ENCODE assay signal across 8 mouse cellular contexts in the genomic region with DNA sequence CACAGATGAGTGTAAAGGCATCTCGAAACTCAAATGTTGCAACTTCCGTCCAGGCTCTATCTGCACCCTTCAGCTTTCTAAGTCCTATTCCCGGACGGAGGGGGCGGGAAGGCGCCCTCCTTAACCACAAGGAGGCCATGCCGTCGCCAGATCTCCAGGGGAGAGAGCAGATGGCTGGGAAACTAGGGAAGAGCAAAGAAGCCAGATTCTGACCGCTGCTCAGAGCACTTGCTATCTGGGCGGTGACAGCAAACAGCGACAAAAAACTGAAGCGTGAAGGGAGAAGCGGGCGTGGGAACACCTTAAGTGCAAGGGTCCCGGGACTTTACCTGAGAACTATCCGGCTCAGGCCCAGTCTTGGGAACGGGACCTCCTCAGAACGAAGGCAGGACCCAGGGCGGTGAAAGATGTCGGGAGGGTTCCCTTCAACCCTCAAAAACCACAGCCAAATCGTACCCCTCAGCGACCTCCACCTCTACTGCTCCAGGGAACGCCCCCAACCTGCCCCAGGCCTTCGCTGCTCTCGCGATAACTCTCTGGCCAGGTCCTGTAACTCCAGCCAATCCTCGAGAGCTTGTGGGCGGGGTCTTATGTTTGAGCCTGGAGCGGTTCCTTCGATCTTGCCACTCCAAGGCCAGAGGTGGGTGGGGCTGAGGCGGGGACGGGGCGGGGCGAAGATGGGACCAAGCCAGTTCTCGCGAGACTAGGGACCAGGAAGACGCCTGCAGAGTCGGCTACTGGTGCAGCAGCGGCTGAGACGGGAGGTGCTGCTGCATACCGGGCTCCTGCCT. TPM values are rescaled to one million over a fixed set of nuclear protein-coding genes. Genes with fewer than 3 reads are reported as not detected.
A peak's percentile ranks its signal among the peaks of the same experiment; 100 is the strongest.
DNase-seq lines count a peak whose midpoint lies in the region; ATAC-seq and TF ChIP-seq lines count a peak whose summit lies in the region.

Gene Pign (minus strand): TSS at position 507 of the 791 bp plus-strand sequence.
Gene Relch (plus strand): TSS at position 691 of the 791 bp plus-strand sequence.

- H3K4me2 ChIP-seq in forebrain, embryonic 12.5 days = peak within 1 kb of the TSS; percentile 88
- peak within 1 kb of the TSS; percentile 95 for H3K4me2 ChIP-seq in heart, postnatal 0 days (ENCODE audit: low read depth, low read length)
- peak within 1 kb of the TSS; percentile 89 for H3K4me2 ChIP-seq in liver, embryonic 16.5 days (ENCODE audit: low read depth, low read length)
- H3K4me2 ChIP-seq in neural tube, embryonic 13.5 days = peak within 1 kb of the TSS; percentile 82

- no peaks in the 10 kb centered on the region for H3K9me3 ChIP-seq in E14TG2a.4 (ENCODE audit: low read length)
- H3K9me3 ChIP-seq in forebrain, embryonic 12.5 days = no peaks in the 10 kb centered on the region
- no peaks in the 10 kb centered on the region for H3K9me3 ChIP-seq in heart, postnatal 0 days (replicated peaks; ENCODE audit: control insufficient read depth, low read length)
- H3K9me3 ChIP-seq in liver, embryonic 16.5 days (replicated peaks; ENCODE audit: control insufficient read depth, low read length) = no peaks in the 10 kb centered on the region
- no peaks in the 10 kb centered on the region for H3K9me3 ChIP-seq in neural tube, embryonic 13.5 days

- WGBS in forebrain, embryonic 12.5 days = under 1% methylated on average over 41 of the region's 41 CpGs
- WGBS in heart, postnatal 0 days = under 1% methylated on average over 41 of the region's 41 CpGs
- WGBS in liver, embryonic 16.5 days (ENCODE audit: insufficient replicate concordance) = under 1% methylated on average over 41 of the region's 41 CpGs
- under 1% methylated on average over 41 of the region's 41 CpGs for WGBS in neural tube, embryonic 13.5 days

- ATAC-seq in forebrain, embryonic 12.5 days (ENCODE audit: low FRiP score) = peak; percentile 99
- peak; percentile 99 for ATAC-seq in heart, postnatal 0 days (ENCODE audit: insufficient read depth, low read depth)
- ATAC-seq in liver, embryonic 16.5 days (ENCODE audit: low read depth) = peak; percentile 98
- ATAC-seq in neural tube, embryonic 13.5 days (ENCODE audit: low read depth) = peak; percentile 99

- peaks cover 11% of the 10 kb centered on the region for H3K36me3 ChIP-seq in E14TG2a.4 (ENCODE audit: insufficient read depth, low read length)
- peaks cover 3% of the 10 kb centered on the region; the same call in 1 of the 2 replicates for H3K36me3 ChIP-seq in forebrain, embryonic 12.5 days (replicated peaks)
- no peaks in the 10 kb centered on the region for H3K36me3 ChIP-seq in heart, postnatal 0 days (replicated peaks; ENCODE audit: control insufficient read depth, insufficient read depth, low read length)
- no peaks in the 10 kb centered on the region for H3K36me3 ChIP-seq in liver, embryonic 16.5 days (ENCODE audit: control insufficient read depth, insufficient read depth)
- H3K36me3 ChIP-seq in neural tube, embryonic 13.5 days = peaks cover 4% of the 10 kb centered on the region; the same call in 1 of the 2 replicates
- no peaks in the 10 kb centered on the region for H3K36me3 ChIP-seq in testis, adult 2 months (ENCODE audit: control insufficient read depth, insufficient read depth, low read length)

- peak; percentile 45; the same call in 1 of the 2 replicates for TF ChIP-seq EP300 in heart, postnatal 0 days (IDR thresholded peaks at IDR 0.05; ENCODE audit: low read depth)

- peak within 1 kb of the TSS; percentile 100 for H3K4me3 ChIP-seq in E14TG2a.4 (replicated peaks; ENCODE audit: low read length)
- peak within 1 kb of the TSS; percentile 92 for H3K4me3 ChIP-seq in forebrain, embryonic 12.5 days (replicated peaks)
- peak within 1 kb of the TSS; percentile 79 for H3K4me3 ChIP-seq in heart, postnatal 0 days (ENCODE audit: low read depth, low read length)
- H3K4me3 ChIP-seq in liver, embryonic 16.5 days (ENCODE audit: low read depth, low read length) = peak within 1 kb of the TSS; percentile 94
- peak within 1 kb of the TSS; percentile 88 for H3K4me3 ChIP-seq in neural tube, embryonic 13.5 days
- peak within 1 kb of the TSS; percentile 97 for H3K4me3 ChIP-seq in testis, adult 2 months (ENCODE audit: control insufficient read depth, low read depth, low read length)

- no peaks in the 10 kb centered on the region for H3K27me3 ChIP-seq in E14TG2a.4 (ENCODE audit: insufficient read depth, low read length)
- H3K27me3 ChIP-seq in forebrain, embryonic 12.5 days = no peaks in the 10 kb centered on the region
- no peaks in the 10 kb centered on the region for H3K27me3 ChIP-seq in heart, postnatal 0 days (ENCODE audit: control insufficient read depth, insufficient read depth, low read length)
- no peaks in the 10 kb centered on the region for H3K27me3 ChIP-seq in liver, embryonic 16.5 days (ENCODE audit: control insufficient read depth, insufficient read depth, low read depth, low read length)
- no peaks in the 10 kb centered on the region for H3K27me3 ChIP-seq in neural tube, embryonic 13.5 days
- H3K27me3 ChIP-seq in testis, adult 2 months (ENCODE audit: control insufficient read depth, insufficient read depth, low read length) = no peaks in the 10 kb centered on the region

- H3K27ac ChIP-seq in forebrain, embryonic 12.5 days = peak within 1 kb of the TSS; percentile 82
- peak within 1 kb of the TSS; percentile 80 for H3K27ac ChIP-seq in heart, postnatal 0 days (ENCODE audit: low read depth)
- H3K27ac ChIP-seq in liver, embryonic 16.5 days (ENCODE audit: low read length) = peak within 1 kb of the TSS; percentile 84
- H3K27ac ChIP-seq in neural tube, embryonic 13.5 days (replicated peaks) = peak within 1 kb of the TSS; percentile 83
- peak within 1 kb of the TSS; percentile 89 for H3K27ac ChIP-seq in testis, adult 2 months (ENCODE audit: control insufficient read depth, insufficient read depth, low read depth, low read length)

- H3K4me1 ChIP-seq in E14TG2a.4 (replicated peaks; ENCODE audit: low read depth, low read length) = peaks cover 29% of the 10 kb centered on the region
- peaks cover 22% of the 10 kb centered on the region for H3K4me1 ChIP-seq in forebrain, embryonic 12.5 days
- peaks cover 10% of the 10 kb centered on the region; the same call in 1 of the 2 replicates for H3K4me1 ChIP-seq in heart, postnatal 0 days (ENCODE audit: control insufficient read depth, insufficient read depth)
- peaks cover 11% of the 10 kb centered on the region for H3K4me1 ChIP-seq in liver, embryonic 16.5 days (ENCODE audit: control insufficient read depth, low read depth, low read length)
- H3K4me1 ChIP-seq in neural tube, embryonic 13.5 days (replicated peaks) = peaks cover 41% of the 10 kb centered on the region
- no peaks in the 10 kb centered on the region for H3K4me1 ChIP-seq in testis, adult 2 months (ENCODE audit: control insufficient read depth, insufficient read depth, low read length)

- TF ChIP-seq CTCF in E14TG2a.4 (conservative IDR thresholded peaks at IDR 0.05; ENCODE audit: low read length) = no peak
- TF ChIP-seq CTCF in heart, postnatal 0 days (IDR thresholded peaks at IDR 0.05; ENCODE audit: low read depth) = peak; percentile 21
- TF ChIP-seq CTCF in testis, adult 2 months (IDR thresholded peaks at IDR 0.05; ENCODE audit: control insufficient read depth, insufficient read depth, insufficient replicate concordance, low read depth, low read length) = no peak

- peak within 1 kb of the TSS; percentile 84 for H3K9ac ChIP-seq in forebrain, embryonic 12.5 days
- peak within 1 kb of the TSS; percentile 96 for H3K9ac ChIP-seq in heart, postnatal 0 days (replicated peaks; ENCODE audit: low read depth, low read length)
- H3K9ac ChIP-seq in liver, embryonic 16.5 days (ENCODE audit: low read depth, low read length) = peak within 1 kb of the TSS; percentile 91
- peak within 1 kb of the TSS; percentile 90 for H3K9ac ChIP-seq in neural tube, embryonic 13.5 days

- peak; percentile 91 for TF ChIP-seq POLR2A in testis, adult 2 months (IDR thresholded peaks at IDR 0.05; ENCODE audit: control insufficient read depth, low read depth, low read length)

- DNase-seq in c-Kit-positive CD71-positive TER-119-positive erythroid progenitor cells, embryonic 14.5 days (ENCODE audit: low spot score) = peak; percentile 99
- peak; percentile 99 for DNase-seq in heart, postnatal 0 days (ENCODE audit: low spot score)
- DNase-seq in kidney, postnatal 4 days = peak; percentile 99 to 100

RNA-seq across cellular contexts. Expression of gene Pign, which starts in this region (rescaled TPM):
- polyA plus RNA-seq in forebrain, embryonic 12.5 days (2016; fragmentation: Nextera tagmentation; extraction: Ambion mirVana) = 15.5 and 18.3 TPM in 2 replicates
- 14.7 and 66.4 TPM in 2 replicates for total RNA-seq in heart, postnatal 0 days (2014; rRNA removed; ENCODE audit: low replicate concordance)
- polyA plus RNA-seq in heart, postnatal 0 days (2015; fragmentation: Nextera tagmentation; extraction: Ambion mirVana) = 5.1 and 5.7 TPM in 2 replicates
- polyA plus RNA-seq in liver, embryonic 16.5 days (2015; fragmentation: Nextera tagmentation; extraction: Ambion mirVana) = 4.8 and 5.2 TPM in 2 replicates
- 7.0 and 8.7 TPM in 2 replicates for polyA plus RNA-seq in neural tube, embryonic 13.5 days (2015; fragmentation: Nextera tagmentation; extraction: Ambion mirVana)
- 47.8 and 57.1 TPM in 2 replicates for polyA plus RNA-seq in testis, adult 2 months (2012; rRNA removed)

RNA-seq across cellular contexts. Expression of gene Relch, which starts in this region (rescaled TPM):
- polyA plus RNA-seq in forebrain, embryonic 12.5 days (2016; fragmentation: Nextera tagmentation; extraction: Ambion mirVana) = 39.8 and 40.6 TPM in 2 replicates
- total RNA-seq in heart, postnatal 0 days (2014; rRNA removed; ENCODE audit: low replicate concordance) = 23.9 and 25.4 TPM in 2 replicates
- polyA plus RNA-seq in heart, postnatal 0 days (2015; fragmentation: Nextera tagmentation; extraction: Ambion mirVana) = 11.0 and 12.2 TPM in 2 replicates
- 8.6 and 9.9 TPM in 2 replicates for polyA plus RNA-seq in liver, embryonic 16.5 days (2015; fragmentation: Nextera tagmentation; extraction: Ambion mirVana)
- 39.9 and 44.0 TPM in 2 replicates for polyA plus RNA-seq in neural tube, embryonic 13.5 days (2015; fragmentation: Nextera tagmentation; extraction: Ambion mirVana)
- 9.5 and 11.4 TPM in 2 replicates for polyA plus RNA-seq in testis, adult 2 months (2012; rRNA removed)

Comparison
In these comparisons a context has a peak if more than half of its experiments do, and no peak if none do; other contexts are left out.
1. Peak in every context shown above with its lines: DNase-seq, ATAC-seq, H3K4me3 ChIP-seq and H3K27ac ChIP-seq.